Mouse (Mus musculus) E14TG2a.4 (cell line): ENCODE measurements around the gene Rps9.

Experiments
- CTCF ChIP-seq: conservative IDR thresholded peaks from 2 replicates; pipeline ENCODE4 v1.5.1; 2014; ENCODE audit warnings: low read length
- NANOG ChIP-seq: IDR thresholded peaks from 2 replicates; pipeline ENCODE4 v1.6.1; 2014; ENCODE audit warnings: borderline replicate concordance, low read length, mixed read lengths
- POU5F1 ChIP-seq: IDR thresholded peaks from 2 replicates; pipeline ENCODE4 v1.6.1; 2014; ENCODE audit warnings: low read length, borderline replicate concordance

GRCm38 (mm10) chr7:3665215-3666114 is 38.3 kb upstream of the Rps9 start, which contains the start of gene Leng1:
- TF ChIP-seq CTCF = no peak
- TF ChIP-seq POU5F1 = no peak
- no peak for TF ChIP-seq NANOG
